Mouse (Mus musculus) small intestine, adult 2 months (tissue): ENCODE measurements at regions not wholly inside any gene's neighbourhood (a gene's known extent, or its start where the extent isn't known, plus 50 kb on each side); places are given as distances from the start of the nearest gene placed in this dataset.

Experiments used
- CTCF ChIP-seq: fragments of 200-500 bp; IDR thresholded peaks from 2 replicates; pipeline ENCODE4 v1.5.1; 2012; ENCODE audit warnings: low read depth, mild to moderate bottlenecking, control low read depth, inconsistent platforms, low read length, moderate library complexity, mixed read lengths; ENCODE audit not compliant: insufficient replicate concordance, insufficient read length; ENCODE audit errors: extremely low read depth
- POLR2A ChIP-seq: fragments of 200-500 bp; IDR thresholded peaks from 2 replicates; pipeline ENCODE4 v1.6.1; 2012; ENCODE audit warnings: low read depth, mild to moderate bottlenecking, control low read depth, inconsistent platforms, low read length, moderate library complexity

GRCm38 (mm10) chrX:77360551-77360950, 150.3 kb upstream of the Tbl1x start:
- TF ChIP-seq CTCF (no peak), POLR2A (no peak)
